Mouse (Mus musculus) myocyte (in vitro differentiated cells): ENCODE data around the gene Zbed4.

Experiments used
- E2F4 ChIP-seq: IDR thresholded peaks from one replicate; pipeline ENCODE4 v1.6.1; 2011; ENCODE audit warnings: mild to moderate bottlenecking, control low read depth, moderate library complexity; ENCODE audit not compliant: insufficient read depth
- MAX ChIP-seq: IDR thresholded peaks from one replicate; pipeline ENCODE4 v1.6.1; 2011; ENCODE audit warnings: low read depth, mild to moderate bottlenecking, control low read depth
- MYOD1 ChIP-seq, 3 experiments: IDR thresholded peaks; one replicate each; pipeline ENCODE4 v1.6.1; 2011; ENCODE audit warnings: control low read depth in 2 of 3, low read depth in 2 of 3, mild to moderate bottlenecking in 2 of 3, moderate library complexity in 1 of 3; ENCODE audit not compliant: insufficient read length in 2 of 3, control insufficient read depth in 1 of 3
- POLR2A ChIP-seq: IDR thresholded peaks from one replicate; pipeline ENCODE4 v1.6.1; 2011; ENCODE audit warnings: low read depth, mild to moderate bottlenecking, control low read depth, moderate library complexity; ENCODE audit not compliant: insufficient read length
- POLR2AphosphoS2 ChIP-seq: IDR thresholded peaks from one replicate; pipeline ENCODE4 v1.6.1; 2011; ENCODE audit warnings: low read depth, control low read depth; ENCODE audit not compliant: insufficient read length
- SRF ChIP-seq: IDR thresholded peaks from one replicate; pipeline ENCODE4 v1.6.1; 2011; ENCODE audit warnings: low read depth; ENCODE audit not compliant: control insufficient read depth, insufficient read length
- TCF3 ChIP-seq: IDR thresholded peaks from one replicate; pipeline ENCODE4 v1.6.1; 2011; ENCODE audit warnings: low read depth, control low read depth; ENCODE audit not compliant: insufficient read length
- USF1 ChIP-seq: IDR thresholded peaks from one replicate; pipeline ENCODE4 v1.6.1; 2011; ENCODE audit warnings: low read depth, mild to moderate bottlenecking, control low read depth, moderate library complexity

- no peak for TF ChIP-seq USF1
- TF ChIP-seq POLR2AphosphoS2 = no peak
- no peak for TF ChIP-seq MYOD1 (IDR thresholded peaks at IDR 0.05; ENCODE audit: control insufficient read depth in 1 of 3, insufficient read length in 2 of 3, low read depth in 2 of 3)
- TF ChIP-seq POLR2A = no peak
- no peak for TF ChIP-seq SRF
- TF ChIP-seq E2F4 = no peak
- TF ChIP-seq TCF3 = no peak
- TF ChIP-seq MAX = no peak
These were observed 45.1 kb upstream of the Zbed4 start for GRCm38 (mm10) chr15:88706320-88706719.
